Mouse (Mus musculus) cortical plate, adult 2 months (tissue): Measurements from ENCODE around the gene Xpr1.

Experiments used
- CTCF ChIP-seq: fragments of 200-500 bp; IDR thresholded peaks from 2 replicates; pipeline ENCODE4 v1.5.1; 2011; ENCODE audit warnings: mild to moderate bottlenecking, control low read depth, low read length; ENCODE audit not compliant: insufficient read depth; ENCODE audit errors: extremely low read depth
- POLR2A ChIP-seq: fragments of 200-500 bp; IDR thresholded peaks from 2 replicates; pipeline ENCODE4 v1.6.1; 2011; ENCODE audit warnings: mild to moderate bottlenecking, low read length, control low read depth; ENCODE audit not compliant: insufficient read depth; ENCODE audit errors: extremely low read depth

DNA sequence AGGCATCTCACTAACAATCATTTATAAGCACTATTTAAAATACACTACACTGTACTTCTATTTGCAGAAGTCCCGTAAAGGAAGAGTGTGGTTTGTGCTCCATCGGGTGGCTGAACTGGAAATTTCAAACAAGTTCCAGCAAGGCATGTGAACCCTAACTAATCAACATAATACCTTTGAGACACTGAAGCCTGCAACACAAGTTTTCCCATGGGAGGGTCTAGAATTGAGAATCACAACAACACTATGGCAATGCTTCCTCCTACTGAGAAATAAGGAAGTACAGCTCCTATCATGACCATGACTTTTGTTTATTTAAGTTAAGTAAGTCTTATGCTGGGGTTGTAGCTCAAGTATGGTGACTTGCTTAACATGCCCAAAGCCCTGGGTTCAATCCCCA is 4.5 kb downstream of the Xpr1 start:
- TF ChIP-seq POLR2A (no peak), CTCF (no peak; the same call in 1 of the 2 replicates)
